Mouse (Mus musculus) liver, postnatal 0 days (tissue): ENCODE data around the gene Fbxw9. TPM values are rescaled to one million over a fixed set of nuclear protein-coding genes. Genes with fewer than 3 reads are reported as not detected.

Experiments
- ATAC-seq: fragments of 200-750 bp; cut with Nextera tagmentation; 2 replicates; pipeline ENCODE4 v1.8.0; 2017; ENCODE audit warnings: mild to moderate bottlenecking, moderate library complexity
- DNase-seq: peaks from one replicate; pipeline ENCODE4 v3.0.0-alpha.2; 2016
- H3K27ac ChIP-seq: fragments of 300-500 bp; sonication (generic); 2 replicates; pipeline ENCODE4 v1.5.1; 2014; ENCODE audit warnings: antibody characterized with exemption, moderate library complexity, mild to moderate bottlenecking, low read depth
- H3K27me3 ChIP-seq: fragments of 300-500 bp; sonication (generic); 2 replicates; pipeline ENCODE4 v1.6.1; 2014; ENCODE audit warnings: low read length, control low read depth, mixed read lengths; ENCODE audit not compliant: insufficient read depth
- H3K36me3 ChIP-seq: fragments of 300-500 bp; sonication (generic); replicated peaks from 2 replicates; pipeline ENCODE4 v1.6.1; 2014; ENCODE audit warnings: mild to moderate bottlenecking, control low read depth, low read length, moderate library complexity, mixed read lengths; ENCODE audit not compliant: insufficient read depth
- H3K4me1 ChIP-seq: fragments of 300-500 bp; sonication (generic); 2 replicates; pipeline ENCODE4 v1.6.1; 2014; ENCODE audit warnings: antibody characterized with exemption, mild to moderate bottlenecking, control low read depth; ENCODE audit not compliant: insufficient read depth
- H3K4me2 ChIP-seq: fragments of 300-500 bp; sonication (generic); 2 replicates; pipeline ENCODE4 v1.6.1; 2014; ENCODE audit warnings: low read depth, mild to moderate bottlenecking, low read length, moderate library complexity, mixed read lengths
- H3K4me3 ChIP-seq: fragments of 300-500 bp; sonication (generic); 2 replicates; pipeline ENCODE4 v1.5.1; 2014; ENCODE audit warnings: low read depth, low read length
- H3K9ac ChIP-seq: fragments of 300-500 bp; sonication (generic); replicated peaks from 2 replicates; pipeline ENCODE4 v1.6.1; 2014; ENCODE audit warnings: mild to moderate bottlenecking, moderate library complexity
- H3K9me3 ChIP-seq: fragments of 300-500 bp; sonication (generic); 2 replicates; pipeline ENCODE4 v1.6.1; 2016; ENCODE audit warnings: mild to moderate bottlenecking, control low read depth, low read length, mixed read lengths
- CTCF ChIP-seq: sonication (generic); IDR thresholded peaks from 2 replicates; pipeline ENCODE4 v1.5.1; 2016; ENCODE audit warnings: antibody characterized with exemption, low read depth
- EP300 ChIP-seq: IDR thresholded peaks from 2 replicates; pipeline ENCODE4 v1.6.1; 2016; ENCODE audit warnings: antibody characterized with exemption, low read depth, mild to moderate bottlenecking
- WGBS: fragments of 180-500 bp; shearing (Covaris S2); extraction: QIAGEN DNeasy Blood & Tissue Kit; methylation state at CpG from one replicate; pipeline ENCODE4 v1.1.7; 2014; ENCODE audit not compliant: insufficient replicate concordance; 5-methylcytosine and 5-hydroxymethylcytosine counted together
- polyA plus RNA-seq: library from polyadenylated mRNA; unstranded; fragments of >200 nt; fragmentation: Nextera tagmentation; extraction: Ambion mirVana; gene quantifications from 2 replicates; pipeline ENCODE4 v1.2.1, GENCODE M21; 2015

Fbxw9 gene
- polyA plus RNA-seq, 1 experiment from 2014 or later = 14.4 TPM

GRCm38 (mm10) chr8:85086238-85086637 lies 26.4 kb downstream of the Fbxw9 start:
- Histone ChIP-seq H3K9me3 (no peaks in the 10 kb centered on the region), H3K4me3 (no peak overlapping the region), H3K27ac (no peak overlapping the region), H3K9ac (no peak overlapping the region), H3K36me3 (peaks cover 38% of the 10 kb centered on the region), H3K4me2 (no peak overlapping the region), H3K4me1 (peaks cover 21% of the 10 kb centered on the region), H3K27me3 (no peaks in the 10 kb centered on the region)
- TF ChIP-seq CTCF (peak; percentile 37; the same call in 1 of the 2 replicates), EP300 (no peak)
- WGBS = 69% methylated on average over 3 of the region's 3 CpGs
- no peak for ATAC-seq
- DNase-seq = no peak

DNA sequence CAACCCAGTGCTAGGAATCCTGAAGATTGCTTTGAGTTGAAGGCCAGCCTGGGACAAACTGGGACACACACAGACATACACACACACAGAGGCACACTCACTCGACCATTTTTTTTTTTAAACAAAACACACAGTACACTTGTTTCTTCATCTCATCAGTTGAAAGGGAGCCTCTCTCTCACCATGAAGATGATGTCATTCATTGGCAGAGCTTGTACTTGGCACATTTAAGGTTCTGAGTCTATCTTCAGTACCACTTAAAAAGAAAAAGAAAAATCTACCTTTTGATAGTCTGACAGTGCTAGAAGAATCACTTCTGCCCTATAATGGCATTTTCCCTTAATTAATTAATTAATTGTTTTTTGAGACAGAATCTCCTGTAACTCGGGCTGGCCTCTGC lies 28.9 kb downstream of the Fbxw9 start:
- H3K27me3 ChIP-seq = no peaks in the 10 kb centered on the region
- no peak overlapping the region for H3K27ac ChIP-seq
- H3K4me2 ChIP-seq = no peak overlapping the region
- H3K36me3 ChIP-seq = peaks cover 49% of the 10 kb centered on the region
- no peak for DNase-seq
- H3K4me1 ChIP-seq = peaks cover 6% of the 10 kb centered on the region; the same call in 1 of the 2 replicates
- no peak overlapping the region for H3K4me3 ChIP-seq
- no peak for TF ChIP-seq EP300
- TF ChIP-seq CTCF = no peak
- H3K9me3 ChIP-seq = no peaks in the 10 kb centered on the region
- no peak for ATAC-seq
- H3K9ac ChIP-seq = no peak overlapping the region
- WGBS = 58% methylated on average over 2 of the region's 2 CpGs

- peaks cover 59% of the 10 kb centered on the region for H3K36me3 ChIP-seq
- H3K27ac ChIP-seq = no peak overlapping the region
- WGBS = 80% methylated on average over 11 of the region's 11 CpGs
- no peak overlapping the region for H3K4me3 ChIP-seq
- no peak for ATAC-seq
- H3K4me2 ChIP-seq = no peak overlapping the region
- no peaks in the 10 kb centered on the region for H3K27me3 ChIP-seq
- TF ChIP-seq CTCF (no peak), EP300 (no peak)
- no peak for DNase-seq
- H3K9me3 ChIP-seq = no peaks in the 10 kb centered on the region
- no peaks in the 10 kb centered on the region for H3K4me1 ChIP-seq
- no peak overlapping the region for H3K9ac ChIP-seq
Observed at GRCm38 (mm10) chr8:85090856-85091255, 31.0 kb downstream of the Fbxw9 start.

GRCm38 (mm10) chr8:85091526-85092090 lies 31.8 kb downstream of the Fbxw9 start:
- H3K27me3 ChIP-seq = no peaks in the 10 kb centered on the region
- peaks cover 64% of the 10 kb centered on the region for H3K36me3 ChIP-seq
- no peak for ATAC-seq

GRCm38 (mm10) chr8:85095051-85095450 lies 35.2 kb downstream of the Fbxw9 start:
- WGBS = 91% methylated on average over 13 of the region's 13 CpGs
- no peaks in the 10 kb centered on the region for H3K4me1 ChIP-seq
- no peak overlapping the region for H3K9ac ChIP-seq
- no peak for ATAC-seq
- H3K9me3 ChIP-seq = no peaks in the 10 kb centered on the region
- no peak for DNase-seq
- no peak overlapping the region for H3K27ac ChIP-seq
- H3K4me3 ChIP-seq = no peak overlapping the region
- peaks cover 53% of the 10 kb centered on the region for H3K36me3 ChIP-seq
- H3K4me2 ChIP-seq = no peak overlapping the region
- no peaks in the 10 kb centered on the region for H3K27me3 ChIP-seq
- TF ChIP-seq EP300 (no peak), CTCF (no peak)

More at GRCm38 (mm10) chr8:85091526-85092090, 31.8 kb downstream of the Fbxw9 start:
- WGBS = 71% methylated on average over 21 of the region's 21 CpGs
- Histone ChIP-seq H3K27ac (no peak overlapping the region), H3K4me1 (no peaks in the 10 kb centered on the region), H3K4me3 (no peak overlapping the region), H3K4me2 (no peak overlapping the region), H3K9ac (no peak overlapping the region), H3K9me3 (no peaks in the 10 kb centered on the region)
- no peak for DNase-seq
- TF ChIP-seq EP300 (no peak), CTCF (no peak)

DNA sequence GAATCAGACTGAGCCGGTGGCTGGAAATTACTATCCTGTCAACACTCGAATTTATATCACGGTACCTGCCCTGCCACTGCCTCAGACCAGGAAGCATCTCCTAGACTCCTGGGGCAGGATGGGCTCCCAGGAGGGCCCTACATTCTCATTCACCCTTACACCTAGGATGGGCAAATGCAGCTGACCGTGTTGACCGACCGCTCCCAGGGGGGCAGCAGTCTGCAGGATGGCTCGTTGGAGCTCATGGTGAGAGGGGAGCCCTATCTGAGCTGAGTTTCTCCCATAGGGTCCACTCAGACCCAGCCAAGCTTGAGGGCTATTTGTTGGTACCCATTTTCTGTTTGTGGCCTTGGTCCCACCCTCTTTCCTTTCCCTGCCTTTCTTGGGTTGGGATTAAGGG lies 35.7 kb downstream of the Fbxw9 start:
- Histone ChIP-seq H3K4me3 (no peak overlapping the region), H3K27ac (no peak overlapping the region), H3K27me3 (no peaks in the 10 kb centered on the region), H3K9ac (no peak overlapping the region), H3K4me1 (no peaks in the 10 kb centered on the region), H3K36me3 (peaks cover 53% of the 10 kb centered on the region), H3K4me2 (no peak overlapping the region), H3K9me3 (no peaks in the 10 kb centered on the region)
- DNase-seq (no peak), ATAC-seq (no peak)
- TF ChIP-seq CTCF = no peak
- no peak for TF ChIP-seq EP300
- WGBS = 93% methylated on average over 7 of the region's 7 CpGs

GRCm38 (mm10) chr8:85096196-85096595 lies 36.3 kb downstream of the Fbxw9 start:
- Histone ChIP-seq H3K36me3 (peaks cover 47% of the 10 kb centered on the region), H3K4me2 (no peak overlapping the region), H3K4me1 (no peaks in the 10 kb centered on the region), H3K27ac (no peak overlapping the region), H3K9me3 (no peaks in the 10 kb centered on the region), H3K27me3 (no peaks in the 10 kb centered on the region), H3K4me3 (no peak overlapping the region), H3K9ac (no peak overlapping the region)
- 88% methylated on average over 16 of the region's 16 CpGs for WGBS
- ATAC-seq (no peak), DNase-seq (no peak)
- TF ChIP-seq EP300 (no peak), CTCF (no peak)
